Mouse (Mus musculus) brain, embryonic 14.5 days (tissue): ENCODE measurements around the gene Mta3. TPM values are rescaled to one million over a fixed set of nuclear protein-coding genes. Genes with fewer than 3 reads are reported as not detected.

Source experiments
- DNase-seq: peaks from one replicate; pipeline ENCODE4 v3.0.0-alpha.2; 2011; ENCODE audit warnings: low read depth
- CTCF ChIP-seq: fragments of 200-500 bp; IDR thresholded peaks from 2 replicates; pipeline ENCODE4 v1.5.1; 2012; ENCODE audit warnings: inconsistent platforms, mild to moderate bottlenecking, moderate library complexity, borderline replicate concordance; ENCODE audit not compliant: insufficient read depth, insufficient read length; ENCODE audit errors: extremely low read depth
- POLR2A ChIP-seq: fragments of 200-500 bp; IDR thresholded peaks from 2 replicates; pipeline ENCODE4 v1.6.1; 2012; ENCODE audit warnings: mild to moderate bottlenecking, inconsistent platforms, borderline replicate concordance; ENCODE audit not compliant: poor library complexity, insufficient read depth, insufficient read length, severe bottlenecking; ENCODE audit errors: extremely low read depth
- polyA plus RNA-seq: library from polyadenylated mRNA; depleted of rRNA; stranded (reverse); fragments of >200 nt; gene quantifications from 2 replicates; pipeline ENCODE4 v1.2.3, GENCODE M21; 2012

Mta3 gene
- polyA plus RNA-seq, 1 experiment: 38.0 TPM

DNA sequence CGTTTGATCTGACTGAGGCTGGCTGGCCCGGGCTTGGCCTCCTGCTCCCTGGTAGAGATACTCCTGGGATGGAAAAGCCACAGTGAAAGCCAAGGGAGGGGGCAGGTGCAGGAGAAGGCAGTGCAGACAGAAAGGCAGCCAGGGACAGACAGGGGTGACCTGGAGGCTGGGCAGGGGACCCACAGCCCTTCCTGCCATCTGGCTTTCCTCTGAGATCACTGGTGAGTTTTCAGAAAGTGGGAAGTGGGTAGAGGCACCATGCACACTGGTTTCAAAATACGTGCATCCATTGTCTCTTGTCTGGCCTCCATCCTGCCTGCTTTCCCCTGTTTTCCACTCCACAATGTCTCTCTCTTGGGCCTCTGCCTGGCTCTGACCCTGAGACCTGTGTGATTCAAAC is 123.4 kb downstream of the Mta3 start:
- TF ChIP-seq POLR2A (no peak), CTCF (no peak)
- DNase-seq: no peak

DNA sequence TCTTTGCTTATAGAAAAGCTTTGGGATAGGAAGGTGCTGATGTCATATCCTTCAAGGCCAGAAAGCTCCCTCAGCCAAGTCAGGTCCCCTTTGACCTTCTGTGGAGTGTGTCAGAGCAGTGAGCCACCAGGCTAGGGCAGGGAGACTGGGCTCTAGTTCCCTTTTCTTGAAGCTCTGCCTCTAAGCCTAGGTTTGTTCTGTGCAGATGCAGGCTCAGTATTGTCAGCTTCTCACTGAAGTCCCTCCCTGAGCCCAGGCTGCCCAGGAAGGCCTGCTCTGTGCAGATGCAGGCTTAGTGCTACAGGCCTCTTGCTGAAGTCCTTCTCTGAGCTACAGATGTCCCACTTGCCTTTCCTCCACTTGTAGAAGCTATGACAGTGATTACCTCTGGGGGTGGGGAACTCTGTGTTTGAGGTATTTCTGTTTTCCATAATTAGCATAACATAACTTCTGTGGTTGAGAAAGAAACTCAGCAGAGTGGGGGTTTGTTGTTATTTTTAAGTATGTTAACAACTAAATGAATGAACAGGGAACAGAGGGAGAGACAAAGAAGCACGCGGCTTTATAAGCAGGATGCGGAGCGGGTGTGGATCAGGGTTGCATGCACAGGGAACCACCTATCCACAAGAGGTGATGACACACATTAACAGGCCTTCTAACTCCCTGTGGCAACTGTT is 124.8 kb downstream of the Mta3 start:
- TF ChIP-seq POLR2A: no peak
- no peak for TF ChIP-seq CTCF
- DNase-seq: no peak

DNA sequence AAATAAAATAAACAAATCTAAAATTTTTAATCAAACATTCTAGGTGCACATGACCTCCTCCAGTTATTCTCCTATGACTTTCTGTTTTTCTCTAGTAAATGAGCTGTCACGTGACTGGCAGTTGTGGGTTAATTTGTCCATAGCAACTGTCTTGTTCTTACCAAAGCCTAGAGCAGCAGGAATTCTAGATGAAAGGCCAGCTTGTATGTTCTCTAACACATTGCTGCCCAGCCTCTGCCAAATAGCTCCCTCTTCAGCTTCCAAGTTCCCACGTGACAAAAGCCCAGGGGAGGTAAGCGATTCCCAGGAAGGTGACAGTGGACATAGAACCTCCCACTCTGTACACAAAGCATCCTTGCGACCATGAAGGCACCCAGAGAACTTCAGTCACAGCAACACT is 128.2 kb downstream of the Mta3 start:
- DNase-seq: peak; percentile 66
- TF ChIP-seq POLR2A: no peak
- no peak for TF ChIP-seq CTCF

DNA sequence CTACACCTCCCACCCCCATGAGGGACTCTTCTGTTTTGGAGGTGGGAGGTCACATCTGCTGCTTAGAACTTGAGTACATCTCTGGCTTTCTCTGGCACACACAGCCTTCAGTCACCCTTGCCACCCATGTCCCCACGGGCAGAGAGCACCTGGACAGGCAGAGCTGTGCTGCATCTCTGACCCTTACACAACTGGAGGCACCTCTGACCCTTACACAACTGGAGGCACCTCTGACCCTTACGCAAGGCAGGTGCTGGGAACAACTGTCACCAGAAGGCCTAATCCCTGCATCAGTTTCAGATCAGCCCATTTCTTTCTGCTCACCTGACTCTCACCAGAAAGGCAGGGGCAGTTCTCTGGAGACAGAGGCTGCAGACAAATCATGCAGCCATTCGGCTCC is 130.1 kb downstream of the Mta3 start:
- DNase-seq: no peak
- TF ChIP-seq CTCF: no peak
- no peak for TF ChIP-seq POLR2A

DNA sequence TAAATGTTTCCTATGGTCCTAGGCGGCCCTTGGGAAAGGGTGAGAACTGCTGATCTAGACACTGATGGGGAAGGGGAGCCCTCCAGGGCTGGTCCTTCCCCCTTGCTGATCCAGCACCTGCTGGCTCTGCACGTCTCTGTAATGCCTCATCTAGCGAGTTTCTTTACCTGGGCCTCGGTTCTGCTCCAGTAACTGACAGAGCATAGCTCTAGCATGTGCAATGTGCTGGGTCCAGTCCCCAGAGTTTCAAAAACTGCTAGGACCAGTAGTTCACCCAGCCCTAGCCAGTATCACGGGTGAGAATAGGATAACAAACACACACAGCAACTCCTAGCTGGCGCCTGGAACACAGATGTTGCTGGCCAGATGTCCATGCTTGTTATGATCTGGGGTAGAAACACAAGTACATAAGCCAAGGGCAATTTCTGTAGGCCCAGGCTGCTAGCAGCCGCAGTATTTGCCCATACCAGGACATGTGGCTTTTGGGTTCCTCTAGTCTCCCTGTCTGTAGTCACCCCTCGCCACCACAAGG is 131.8 kb downstream of the Mta3 start:
- no peak for DNase-seq
- TF ChIP-seq CTCF (no peak), POLR2A (no peak)

DNA sequence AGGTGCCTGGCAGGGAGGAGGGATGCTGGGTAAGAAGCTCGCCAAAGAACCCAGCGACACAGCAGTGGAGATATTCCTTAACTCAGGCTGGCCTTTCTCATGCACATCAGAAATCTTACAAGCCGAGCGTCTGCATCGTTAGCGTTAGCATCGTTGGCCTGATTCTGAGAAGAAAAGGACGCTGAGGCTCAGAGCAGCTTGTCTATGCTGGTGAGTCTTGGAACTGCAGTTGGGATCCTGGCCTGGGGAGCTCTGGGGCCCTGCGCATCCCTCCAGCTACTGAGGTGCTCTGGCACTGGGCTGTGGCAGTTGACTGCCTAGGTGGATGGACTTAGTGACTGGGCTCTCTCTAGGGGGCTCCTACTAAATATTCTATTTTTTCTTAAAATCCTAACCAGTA is 133.2 kb downstream of the Mta3 start:
- no peak for TF ChIP-seq POLR2A
- TF ChIP-seq CTCF: peak; percentile 34; the same call in 1 of the 2 replicates
- no peak for DNase-seq

DNA sequence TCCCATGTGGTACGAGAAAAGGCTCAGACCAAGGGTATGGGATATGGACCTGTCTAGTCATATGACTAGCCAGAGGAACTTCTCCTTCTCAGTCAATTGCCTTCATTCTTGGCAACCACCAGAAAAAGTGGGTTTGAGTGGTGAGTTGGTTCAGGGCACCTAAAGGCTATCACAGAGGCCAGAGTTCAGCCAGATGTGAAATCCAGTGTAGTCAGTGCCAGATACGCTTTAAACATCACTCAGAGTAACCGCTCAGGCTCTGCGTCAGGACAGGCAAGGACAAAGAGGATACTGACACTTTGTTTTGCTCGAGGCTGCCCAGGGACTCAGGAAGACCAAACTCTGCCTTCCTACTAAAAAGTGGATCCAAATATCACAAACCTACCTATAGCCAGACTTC is 135.0 kb downstream of the Mta3 start:
- no peak for DNase-seq
- no peak for TF ChIP-seq POLR2A
- no peak for TF ChIP-seq CTCF

DNA sequence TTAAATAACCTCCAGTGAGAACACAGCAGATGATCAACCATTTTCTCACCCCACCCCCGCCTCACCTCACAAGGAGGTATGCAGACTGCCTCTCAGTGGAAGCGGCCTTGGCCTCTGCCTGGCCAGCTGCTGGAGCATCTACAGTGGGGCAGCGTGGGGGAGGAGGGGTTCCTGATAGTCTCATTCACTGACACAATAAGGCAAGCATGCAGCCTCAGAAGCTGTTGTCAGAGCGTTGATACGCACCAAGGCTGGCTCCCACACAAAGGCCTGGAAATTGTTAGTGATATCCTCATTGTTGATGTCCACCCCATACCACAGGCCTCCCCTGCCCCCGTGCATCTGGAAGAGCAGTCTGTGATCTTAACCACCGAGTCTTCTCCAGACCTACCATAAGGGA is 137.8 kb downstream of the Mta3 start:
- TF ChIP-seq POLR2A (no peak), CTCF (no peak)
- DNase-seq: no peak

DNA sequence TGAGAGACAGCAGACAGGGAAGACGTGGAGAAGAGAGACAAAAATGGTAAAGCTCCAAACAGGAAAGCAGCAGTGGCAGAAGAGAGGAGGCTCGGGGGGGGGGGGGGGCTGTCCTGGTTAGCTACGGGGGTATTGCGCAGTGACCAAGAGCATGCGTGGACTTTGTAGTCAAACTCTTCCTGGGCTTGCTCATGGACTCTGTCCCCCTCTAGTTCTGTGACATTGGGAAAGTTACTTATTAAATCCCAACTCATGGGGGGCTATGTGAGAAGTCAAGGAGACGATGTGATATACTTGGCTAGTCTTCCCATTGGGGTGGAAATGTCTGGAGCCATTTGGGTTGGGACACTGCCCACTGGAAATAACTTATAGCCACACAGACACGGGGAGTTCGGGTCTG is 139.6 kb downstream of the Mta3 start:
- TF ChIP-seq CTCF (no peak), POLR2A (no peak)
- no peak for DNase-seq

DNA sequence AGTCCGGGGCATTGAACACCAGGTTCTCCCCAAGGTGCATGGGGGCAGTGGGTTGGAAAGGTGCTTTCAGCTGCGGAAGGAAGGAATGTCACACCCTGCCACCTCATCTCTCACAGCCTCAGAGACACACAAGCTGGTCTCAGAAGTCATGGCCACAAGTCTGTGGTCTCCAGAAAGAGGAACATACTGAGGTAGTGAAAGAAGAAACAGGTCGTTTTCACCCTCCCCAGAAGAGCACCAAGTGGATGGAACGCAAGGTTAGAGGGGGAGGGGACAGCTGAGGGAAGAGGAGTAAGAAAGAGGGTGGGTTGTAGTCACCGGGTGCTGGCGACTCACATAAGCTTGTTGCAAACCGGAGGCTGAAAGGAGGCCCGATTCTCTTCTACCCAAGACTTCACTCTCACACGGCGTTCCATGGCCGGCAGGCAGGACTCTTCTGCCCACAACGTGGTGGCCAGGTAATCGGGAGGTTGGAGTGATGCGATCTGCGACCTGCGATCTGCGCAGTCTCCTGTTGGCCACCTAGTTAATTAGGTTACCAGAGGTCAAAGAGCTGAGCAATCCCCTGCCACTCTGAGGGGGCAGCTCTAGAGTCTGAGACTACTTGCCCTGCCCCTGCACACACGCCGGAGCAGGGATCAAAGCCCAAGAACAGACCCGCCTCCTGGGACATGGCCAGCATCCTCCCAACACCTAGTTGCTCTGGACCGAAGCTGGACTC is 140.5 kb downstream of the Mta3 start:
- DNase-seq: no peak
- TF ChIP-seq CTCF (no peak), POLR2A (no peak)

DNA sequence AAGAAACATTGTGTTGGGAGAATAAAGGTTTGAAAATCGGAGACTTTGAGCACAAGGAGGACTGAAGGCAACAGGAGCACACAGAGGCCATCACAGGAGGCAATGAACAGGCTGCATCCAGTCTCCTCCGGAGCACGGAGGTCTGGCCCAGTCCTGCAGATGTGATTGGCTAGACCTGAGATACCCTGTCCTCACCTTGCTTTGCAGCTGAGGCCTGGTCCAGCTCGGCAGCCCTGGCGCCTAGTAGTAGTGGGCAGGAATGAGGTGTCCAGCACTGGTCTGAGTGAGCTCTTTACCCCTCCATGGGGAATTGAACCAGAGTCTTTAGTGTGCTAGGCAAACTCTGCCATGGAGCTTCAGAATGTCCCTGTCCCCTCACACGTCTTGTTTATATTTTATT is 141.1 kb downstream of the Mta3 start:
- TF ChIP-seq CTCF (no peak), POLR2A (no peak)
- DNase-seq: no peak

DNA sequence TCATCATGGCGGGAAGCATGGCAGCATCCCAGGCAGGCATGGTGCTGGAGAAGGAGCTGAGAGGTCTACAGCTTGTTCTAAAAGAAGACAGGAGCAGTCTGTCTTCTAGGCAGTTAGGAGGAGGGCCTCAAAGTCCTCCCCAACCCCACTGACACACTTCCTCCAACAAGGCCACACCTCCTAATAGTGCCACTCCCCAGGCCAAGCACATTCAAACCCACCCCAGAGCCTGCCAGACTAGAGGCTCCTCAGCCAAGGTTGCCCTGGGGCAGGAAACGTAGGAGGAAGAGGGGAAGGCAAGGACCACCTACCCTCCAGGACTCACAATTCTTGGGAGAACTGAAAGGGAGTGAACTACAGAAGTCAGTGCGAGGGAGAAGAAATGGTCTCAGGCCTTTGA is 141.9 kb downstream of the Mta3 start, which contains the start of gene Haao:
Gene Haao (minus strand): TSS at position 149 of the 400 bp plus-strand sequence.
- DNase-seq: no peak
- no peak for TF ChIP-seq CTCF
- TF ChIP-seq POLR2A: no peak

DNA sequence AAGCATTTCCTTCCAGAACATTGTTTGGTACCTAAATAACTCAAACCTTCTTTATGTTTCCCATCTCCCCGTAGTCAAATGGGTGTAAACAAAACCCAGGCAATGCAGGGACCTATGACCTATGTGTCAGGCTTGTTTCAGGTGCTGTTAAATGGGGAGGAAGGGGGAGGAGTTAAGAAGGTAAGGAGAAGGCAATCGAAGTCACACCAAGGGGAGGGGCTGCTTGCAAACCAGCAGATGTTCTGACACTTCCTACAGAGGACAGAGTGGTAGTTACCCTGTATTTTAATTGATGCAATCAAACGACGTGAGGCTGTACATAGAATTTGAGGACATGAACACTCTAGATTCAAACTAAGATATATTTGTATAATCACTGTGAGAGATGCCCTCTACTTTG is 142.5 kb downstream of the Mta3 start:
- no peak for DNase-seq
- no peak for TF ChIP-seq POLR2A
- no peak for TF ChIP-seq CTCF
